Mouse (Mus musculus): Measurements from ENCODE around the gene Zfp512b. TPM values are rescaled to one million over a fixed set of nuclear protein-coding genes. Genes with fewer than 3 reads are reported as not detected.

Zfp512b gene
- polyA plus RNA-seq, 1 experiment from 2014 or later: 10.5 TPM

GRCm38 (mm10) chr2:181597378-181598061 is 4.9 kb upstream of the Zfp512b start:
- H3K27me3 ChIP-seq (ENCODE audit: insufficient read depth, low read length): no peaks in the 10 kb centered on the region
- no peak for ATAC-seq
- DNase-seq: no peak
- no peak overlapping the region for H3K9ac ChIP-seq (replicated peaks)
- no peak overlapping the region for H3K27ac ChIP-seq (ENCODE audit: low read depth)
- WGBS (ENCODE audit: insufficient replicate concordance): 53% methylated on average over 7 of the region's 7 CpGs
- TF ChIP-seq EP300 (IDR thresholded peaks at IDR 0.05; ENCODE audit: low read depth) (no peak), CTCF (IDR thresholded peaks at IDR 0.05; ENCODE audit: low read depth) (0 out of 2 replicates have a peak, but pooled peaks have one; percentile 5)
- H3K9me3 ChIP-seq (ENCODE audit: low read length): no peaks in the 10 kb centered on the region
- H3K4me3 ChIP-seq (ENCODE audit: low read depth, low read length): no peak overlapping the region
- no peaks in the 10 kb centered on the region for H3K36me3 ChIP-seq (replicated peaks; ENCODE audit: insufficient read depth, low read length)
- H3K4me1 ChIP-seq (ENCODE audit: insufficient read depth): peaks cover 21% of the 10 kb centered on the region
- H3K4me2 ChIP-seq (ENCODE audit: low read depth, low read length): 0 out of 2 replicates have a peak overlapping the region, but pooled peaks have one; percentile 95

DNA sequence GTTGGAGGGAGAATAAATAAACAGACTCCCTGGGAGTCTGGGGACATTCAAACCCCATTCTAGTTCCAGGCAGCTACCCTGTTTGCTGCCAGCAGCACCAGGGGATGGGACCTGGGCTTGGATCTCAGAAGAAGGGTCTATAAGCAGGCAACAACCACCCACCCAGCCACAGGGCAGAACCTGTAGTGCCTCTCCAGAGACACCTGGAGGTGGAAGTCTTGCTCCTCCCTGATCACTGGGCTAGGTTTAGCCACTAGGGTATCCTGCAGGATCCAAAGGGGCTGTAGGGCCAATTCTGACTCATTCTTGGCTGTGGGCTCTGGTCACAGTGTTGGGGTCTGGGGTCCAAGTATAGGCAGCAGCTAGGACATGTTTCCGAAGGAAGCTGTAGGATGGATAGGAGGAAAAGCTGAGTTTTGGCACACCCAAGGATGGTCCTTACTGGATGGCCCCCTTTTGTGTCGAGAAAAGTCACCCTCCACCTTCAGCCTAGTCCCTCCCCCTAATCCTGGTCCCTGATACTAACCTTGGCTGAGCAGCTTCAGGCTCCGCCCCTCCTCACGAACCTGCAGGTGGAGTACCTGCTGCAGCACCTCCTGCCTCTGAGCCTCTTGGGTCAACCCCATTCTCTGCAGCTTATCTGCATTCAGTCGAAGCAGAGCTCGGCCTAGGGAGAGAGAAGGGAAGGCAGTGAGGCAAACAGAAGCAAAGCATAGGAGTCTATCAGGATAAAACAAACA is 3.8 kb upstream of the Zfp512b start:
- Histone ChIP-seq H3K9ac (replicated peaks) (no peak overlapping the region), H3K9me3 (ENCODE audit: low read length) (no peaks in the 10 kb centered on the region), H3K36me3 (replicated peaks; ENCODE audit: insufficient read depth, low read length) (no peaks in the 10 kb centered on the region), H3K4me1 (ENCODE audit: insufficient read depth) (peaks cover 17% of the 10 kb centered on the region), H3K4me2 (ENCODE audit: low read depth, low read length) (no peak overlapping the region), H3K27ac (ENCODE audit: low read depth) (no peak overlapping the region), H3K4me3 (ENCODE audit: low read depth, low read length) (no peak overlapping the region), H3K27me3 (ENCODE audit: insufficient read depth, low read length) (no peaks in the 10 kb centered on the region)
- no peak for ATAC-seq
- TF ChIP-seq EP300 (IDR thresholded peaks at IDR 0.05; ENCODE audit: low read depth) (no peak), CTCF (IDR thresholded peaks at IDR 0.05; ENCODE audit: low read depth) (no peak)
- DNase-seq: no peak
- WGBS (ENCODE audit: insufficient replicate concordance): 60% methylated on average over 6 of the region's 6 CpGs

- H3K27ac ChIP-seq (ENCODE audit: low read depth): no peak overlapping the region
- TF ChIP-seq EP300 (IDR thresholded peaks at IDR 0.05; ENCODE audit: low read depth) (no peak), CTCF (IDR thresholded peaks at IDR 0.05; ENCODE audit: low read depth) (peak; percentile 79)
- no peak for ATAC-seq
- H3K4me1 ChIP-seq (ENCODE audit: insufficient read depth): peaks cover 20% of the 10 kb centered on the region
- no peaks in the 10 kb centered on the region for H3K27me3 ChIP-seq (ENCODE audit: insufficient read depth, low read length)
- 72% methylated on average over 4 of the region's 4 CpGs for WGBS (ENCODE audit: insufficient replicate concordance)
- H3K4me2 ChIP-seq (ENCODE audit: low read depth, low read length): no peak overlapping the region
- peak; percentile 46 for DNase-seq
- H3K4me3 ChIP-seq (ENCODE audit: low read depth, low read length): no peak overlapping the region
- 0 out of 2 replicates have a peak, but pooled peaks cover 2% of the 10 kb centered on the region for H3K36me3 ChIP-seq (replicated peaks; ENCODE audit: insufficient read depth, low read length)
- H3K9me3 ChIP-seq (ENCODE audit: low read length): no peaks in the 10 kb centered on the region
- no peak overlapping the region for H3K9ac ChIP-seq (replicated peaks)
These were observed 2.5 kb upstream of the Zfp512b start for GRCm38 (mm10) chr2:181594946-181595696.

DNA sequence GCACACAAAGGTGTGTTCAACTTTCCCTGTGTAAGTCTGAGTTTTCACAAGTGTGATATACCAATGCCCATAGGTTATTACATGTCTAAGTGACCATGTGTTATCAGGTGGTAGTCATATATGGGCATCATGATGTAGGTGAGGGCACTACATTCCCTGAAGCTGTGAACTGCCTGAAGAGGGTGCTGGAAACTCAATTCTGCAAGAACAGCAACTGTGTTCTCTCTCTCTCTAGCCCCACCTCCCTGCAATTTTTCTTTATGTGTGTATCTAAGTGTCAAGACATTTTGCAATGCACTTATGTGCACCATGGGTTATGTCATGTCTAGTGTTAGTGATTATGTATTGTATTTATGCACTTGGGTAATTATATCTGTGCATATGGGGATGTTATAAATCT is 1.3 kb upstream of the Zfp512b start:
- Histone ChIP-seq H3K36me3 (replicated peaks; ENCODE audit: insufficient read depth, low read length) (peaks cover 7% of the 10 kb centered on the region; the same call in 1 of the 2 replicates), H3K4me3 (ENCODE audit: low read depth, low read length) (no peak overlapping the region), H3K27ac (ENCODE audit: low read depth) (no peak overlapping the region), H3K27me3 (ENCODE audit: insufficient read depth, low read length) (no peaks in the 10 kb centered on the region), H3K4me1 (ENCODE audit: insufficient read depth) (peaks cover 17% of the 10 kb centered on the region), H3K4me2 (ENCODE audit: low read depth, low read length) (no peak overlapping the region), H3K9ac (replicated peaks) (no peak overlapping the region), H3K9me3 (ENCODE audit: low read length) (no peaks in the 10 kb centered on the region)
- ATAC-seq (no peak), DNase-seq (no peak)
- TF ChIP-seq CTCF (IDR thresholded peaks at IDR 0.05; ENCODE audit: low read depth): 0 out of 2 replicates have a peak, but pooled peaks have one; percentile 18
- no peak for TF ChIP-seq EP300 (IDR thresholded peaks at IDR 0.05; ENCODE audit: low read depth)

GRCm38 (mm10) chr2:181593042-181593421 is 429 bp upstream of the Zfp512b start:
- Histone ChIP-seq H3K9ac (replicated peaks) (peak overlapping the region; percentile 94), H3K27ac (ENCODE audit: low read depth) (peak overlapping the region; percentile 90), H3K4me3 (ENCODE audit: low read depth, low read length) (peak overlapping the region; percentile 90), H3K4me2 (ENCODE audit: low read depth, low read length) (peak overlapping the region; percentile 97), H3K9me3 (ENCODE audit: low read length) (no peaks in the 10 kb centered on the region), H3K36me3 (replicated peaks; ENCODE audit: insufficient read depth, low read length) (peaks cover 13% of the 10 kb centered on the region), H3K4me1 (ENCODE audit: insufficient read depth) (peaks cover 10% of the 10 kb centered on the region), H3K27me3 (ENCODE audit: insufficient read depth, low read length) (no peaks in the 10 kb centered on the region)
- DNase-seq (no peak), ATAC-seq (peak; percentile 37)
- TF ChIP-seq EP300 (IDR thresholded peaks at IDR 0.05; ENCODE audit: low read depth) (no peak), CTCF (IDR thresholded peaks at IDR 0.05; ENCODE audit: low read depth) (no peak)
- 3% methylated on average over 6 of the region's 6 CpGs for WGBS (ENCODE audit: insufficient replicate concordance)

Data from liver, postnatal 0 days (tissue).